Mouse (Mus musculus) hematopoietic stem cell, adult 5-6 weeks (primary cell): ENCODE data around the gene Stx5a. TPM values are rescaled to one million over a fixed set of nuclear protein-coding genes. Genes with fewer than 3 reads are reported as not detected.
"Not testable (repeated sequence)": the region's sequence is repeated elsewhere in the genome, so short reads cannot be mapped to it uniquely, and the experiment has no call there.

ENCODE experiments used
- ATAC-seq, 2 experiments: fragments of 125-278 bp in 1 of 2; replicated peaks in 1 of 2; 2 replicates each; pipeline ENCODE4 v1.8.0; 2016 to 2017; ENCODE audit warnings: inconsistent platforms in 2 of 2, mild to moderate bottlenecking in 2 of 2, moderate number of reproducible peaks in 2 of 2, low read depth in 1 of 2, moderate TSS enrichment in 1 of 2; ENCODE audit not compliant: low FRiP score in 2 of 2, poor library complexity in 2 of 2, severe bottlenecking in 2 of 2, insufficient read depth in 1 of 2, low TSS enrichment in 1 of 2
- total RNA-seq: library from RNA; stranded (forward); fragments of 172-1452, 232-1000 nt; gene quantifications from 2 replicates; pipeline ENCODE4 v1.2.3, GENCODE M21; 2017

Gene Stx5a
- total RNA-seq, 1 experiment from 2014 or later = 120 TPM

DNA sequence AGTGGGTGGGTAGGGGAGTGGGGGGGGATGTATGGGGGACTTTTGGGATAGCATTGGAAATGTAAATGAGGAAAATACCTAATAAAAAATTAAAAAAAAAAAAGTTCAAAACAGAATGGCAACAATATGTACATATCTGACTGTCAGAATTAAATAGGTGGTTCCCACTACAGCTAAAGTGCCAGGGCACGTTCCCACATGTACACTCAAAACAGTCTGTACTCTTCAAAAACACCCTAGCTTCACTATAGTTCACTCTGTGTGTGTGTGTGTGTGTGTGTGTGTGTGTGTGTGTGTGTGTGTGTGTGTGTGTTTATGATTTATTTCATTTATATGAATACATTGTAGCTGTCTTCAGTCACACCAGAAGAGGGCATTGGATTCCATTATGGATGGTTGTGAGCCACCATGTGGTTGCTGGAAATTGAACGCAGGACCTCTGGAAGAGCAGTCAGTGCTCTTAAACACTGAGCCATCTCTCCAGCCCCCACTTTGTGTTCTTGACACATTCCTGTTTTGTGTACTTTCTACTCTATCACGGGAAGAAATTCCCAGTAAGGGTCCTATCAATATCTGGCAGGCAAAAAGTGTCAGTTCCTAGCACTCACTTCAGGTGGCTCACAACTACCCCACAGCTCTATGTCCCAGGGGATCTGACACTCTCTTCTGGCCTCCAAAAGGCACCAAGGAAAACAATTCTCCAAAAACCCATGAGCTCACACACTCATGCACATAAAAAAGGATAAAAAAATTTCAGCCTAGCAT lies 12.7 kb upstream of the Stx5a start:
- not testable (repeated sequence) for ATAC-seq

DNA sequence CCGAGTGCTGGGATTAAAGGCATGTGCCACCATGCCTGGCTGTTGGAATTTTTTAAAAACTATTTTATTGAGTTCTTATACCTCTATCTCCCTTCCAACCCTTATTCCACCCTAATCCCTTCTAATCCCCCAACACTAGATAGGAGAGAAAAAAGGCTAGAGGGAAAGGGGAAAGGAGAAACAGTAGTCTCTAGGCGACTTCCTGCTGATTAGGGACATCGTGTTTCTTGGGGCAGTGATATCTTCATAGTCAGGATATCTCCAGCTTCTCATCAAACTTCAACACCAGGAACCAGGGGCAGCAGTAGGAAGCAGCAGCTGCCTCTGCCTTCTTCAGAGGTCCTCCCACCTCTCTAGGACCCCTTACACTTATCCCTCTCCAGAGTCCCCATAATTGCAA lies 6.9 kb upstream of the Stx5a start:
- no peak for ATAC-seq

DNA sequence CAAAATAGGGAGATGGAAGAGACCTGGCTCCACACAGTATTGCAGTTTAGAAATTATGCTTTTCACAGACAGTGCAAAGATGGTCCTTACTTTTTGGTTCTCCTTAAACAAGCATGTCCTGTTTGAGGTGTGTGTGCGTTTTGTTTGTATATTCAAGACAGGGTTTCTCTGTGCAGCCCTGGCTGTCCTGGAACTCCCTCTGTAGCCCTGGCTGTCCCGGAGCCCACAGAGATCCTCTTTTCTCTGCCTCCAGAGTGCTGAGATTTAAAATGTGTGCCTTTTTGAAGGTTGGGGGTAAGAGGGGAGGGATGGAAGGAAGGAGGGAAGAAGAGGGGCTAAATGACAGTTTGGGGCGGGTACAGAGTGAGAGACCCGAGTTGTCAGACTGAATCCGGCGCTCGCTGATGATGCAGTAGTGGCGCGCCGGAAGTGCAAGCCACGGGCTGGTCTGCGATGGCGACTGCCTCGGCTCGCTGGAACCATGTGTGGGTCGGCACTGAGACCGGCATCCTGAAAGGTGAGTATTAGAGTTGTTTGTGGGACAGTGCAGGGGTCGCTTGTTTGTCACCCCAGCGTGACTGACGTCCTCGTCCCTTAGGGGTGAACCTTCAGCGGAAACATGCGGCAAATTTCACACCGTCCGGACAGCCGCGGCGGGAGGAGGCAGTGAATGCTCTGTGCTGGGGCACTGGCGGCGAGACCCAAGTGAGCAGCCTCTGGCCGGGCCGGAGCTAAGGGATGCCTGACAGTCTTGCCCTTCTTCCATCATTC lies 5.6 kb upstream of the Stx5a start, which contains the start of gene Wdr74:
Gene Wdr74 (plus strand): TSS at position 439 of the 771 bp plus-strand sequence.
- ATAC-seq = peak; percentile 95 to 99

DNA sequence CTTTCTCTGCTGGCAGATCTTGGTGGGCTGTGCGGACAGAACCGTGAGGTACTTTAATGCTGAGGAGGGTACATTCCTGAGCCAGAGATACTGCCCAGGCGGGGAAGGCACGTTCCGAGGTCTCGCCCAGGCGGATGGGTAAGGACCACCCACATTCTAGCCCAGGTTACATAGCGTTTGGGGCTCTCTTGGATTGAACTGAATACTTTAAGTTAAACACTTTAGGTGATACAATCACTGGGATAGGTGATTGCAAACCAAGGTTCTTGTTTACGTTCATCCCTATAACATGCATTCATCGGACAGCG lies 5.1 kb upstream of the Stx5a start:
- ATAC-seq = peak in 1 of 2 experiments; percentile 17; a peak in 1 of 4 replicates

DNA sequence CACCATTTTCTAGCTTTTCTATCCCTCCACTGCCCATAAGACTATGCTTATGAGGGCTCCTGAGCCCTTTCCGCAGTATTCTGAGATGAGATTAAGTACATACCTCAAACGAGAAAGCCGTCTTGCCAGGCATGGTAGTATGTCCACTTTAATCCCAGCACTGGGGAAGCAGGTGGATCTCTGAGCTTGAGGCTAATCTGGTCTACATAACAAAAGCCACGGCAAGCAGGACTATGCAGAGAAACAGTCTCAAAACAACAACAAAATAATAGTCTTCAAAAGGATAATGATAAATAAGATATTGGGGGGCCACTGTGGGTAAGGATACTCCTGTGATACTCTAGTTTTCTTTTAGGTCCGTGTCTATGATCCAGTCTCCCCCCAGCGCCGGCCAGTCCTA lies 2.3 kb upstream of the Stx5a start:
- ATAC-seq = no peak

DNA sequence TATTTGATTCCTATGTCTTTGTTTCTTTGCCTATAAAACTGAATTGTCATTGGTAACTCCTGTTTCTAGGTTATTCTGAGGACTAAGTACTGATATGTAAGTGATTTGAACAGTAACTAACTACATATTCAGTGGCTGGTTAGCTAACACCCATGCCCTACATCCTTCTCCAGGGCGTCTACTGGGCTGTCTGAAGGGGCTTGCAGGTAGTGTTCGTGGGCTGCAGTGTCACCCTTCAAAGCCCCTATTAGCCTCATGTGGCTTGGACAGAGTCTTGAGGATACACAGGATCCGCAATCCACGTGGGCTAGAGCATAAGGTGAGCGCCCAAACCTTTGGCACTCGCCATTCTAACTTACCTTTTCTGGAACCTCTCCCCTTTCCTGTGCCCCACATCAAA lies 1.6 kb upstream of the Stx5a start:
- no peak for ATAC-seq

DNA sequence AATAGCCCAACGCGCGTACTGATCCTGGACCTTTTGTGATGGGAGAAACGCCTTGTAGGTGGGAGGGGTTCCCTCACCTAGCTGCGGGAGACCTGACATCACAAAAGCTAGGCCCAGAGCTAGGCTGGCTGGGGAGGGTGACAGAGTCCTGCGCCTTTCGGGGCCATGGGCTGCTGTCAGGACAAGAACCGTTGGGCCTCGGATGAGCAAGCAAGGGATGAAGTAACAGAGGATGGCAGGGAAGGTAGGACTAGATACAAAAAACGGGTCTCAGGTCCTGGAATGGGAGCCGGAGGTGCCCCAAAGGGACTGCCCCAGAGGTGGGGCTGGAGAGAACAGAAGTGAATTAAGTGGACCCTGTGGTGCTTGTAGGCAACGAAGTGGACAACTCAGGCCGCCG lies 610 bp upstream of the Stx5a start, which contains the start of gene 1700092M07Rik:
Gene 1700092M07Rik (plus strand): TSS at position 116 of the 400 bp plus-strand sequence.
- no peak for ATAC-seq

DNA sequence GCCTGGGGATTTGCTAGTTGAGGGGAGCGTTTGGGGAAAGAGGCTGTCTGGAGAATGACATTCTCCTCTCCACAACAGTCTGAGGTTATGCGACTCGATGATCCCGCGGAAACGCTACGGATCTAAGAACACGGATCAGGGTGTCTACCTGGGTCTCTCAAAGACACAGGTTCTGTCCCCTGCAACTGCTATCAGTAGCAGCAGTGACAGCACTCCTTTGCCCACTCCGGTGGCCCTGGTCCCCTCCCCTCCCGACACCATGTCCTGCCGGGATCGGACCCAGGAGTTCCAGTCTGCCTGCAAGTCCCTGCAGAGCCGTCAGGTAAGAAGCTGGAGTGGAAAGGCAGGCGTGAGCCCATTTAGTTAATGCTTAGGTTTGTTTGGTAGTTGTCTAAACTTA lies 963 bp downstream of the Stx5a start:
- no peak for ATAC-seq

DNA sequence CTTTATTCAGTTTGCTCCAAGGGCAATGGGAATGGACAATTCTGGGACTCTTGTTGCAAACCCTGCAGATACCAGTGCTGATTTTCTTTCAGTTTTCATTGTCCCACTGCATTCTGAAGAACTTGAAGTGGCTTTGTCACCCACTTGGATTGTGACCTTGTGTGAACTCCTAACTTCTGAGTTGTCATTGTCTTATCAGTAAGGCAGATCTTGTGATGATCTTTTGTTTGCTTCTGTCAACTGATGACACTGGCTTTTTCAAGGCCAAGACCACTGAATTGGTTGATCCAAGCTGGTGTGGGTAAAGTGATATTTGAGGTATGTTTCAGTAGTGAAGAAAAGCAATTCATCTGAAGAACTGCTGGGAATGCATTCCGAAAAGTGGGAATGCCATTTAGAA lies 4.2 kb downstream of the Stx5a start:
- ATAC-seq = no peak

DNA sequence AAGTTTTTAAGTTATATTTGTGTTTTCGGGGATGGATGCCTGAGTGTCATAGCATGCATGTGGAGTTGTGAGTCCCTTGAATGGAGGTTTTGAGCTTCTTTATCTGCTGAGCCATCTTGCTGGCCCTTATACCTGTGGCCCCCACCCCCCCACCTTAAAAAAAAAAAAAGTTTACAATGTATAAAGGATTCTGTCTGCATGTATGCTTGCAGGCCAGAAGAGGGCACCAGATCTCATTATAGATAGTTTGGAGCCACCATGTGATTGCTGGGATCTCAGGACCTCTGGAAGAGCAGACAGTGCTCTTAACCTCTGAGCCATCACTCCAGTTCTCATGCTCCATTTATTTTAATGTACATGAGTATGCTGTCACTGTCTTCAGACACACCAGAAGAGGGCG lies 6.2 kb downstream of the Stx5a start:
- ATAC-seq = no peak

DNA sequence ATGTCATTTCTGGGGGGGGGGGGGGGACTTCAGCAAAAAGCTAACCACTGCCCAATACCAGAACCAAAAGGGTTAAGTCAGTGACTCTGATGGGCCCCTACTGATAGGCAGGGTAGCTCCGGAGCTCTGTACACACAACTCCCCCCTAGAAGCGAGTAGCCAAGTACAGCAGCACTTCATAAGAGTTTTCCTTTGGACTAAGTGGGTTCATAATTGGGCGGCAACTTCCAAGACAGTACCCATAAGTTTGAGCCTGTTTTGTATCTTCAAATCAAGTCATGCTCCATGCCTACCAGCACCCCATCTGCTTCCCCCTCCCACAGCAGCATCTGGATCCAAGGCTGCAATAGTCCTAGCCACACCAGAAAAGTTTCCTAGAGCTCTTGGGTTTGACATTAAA lies 14.4 kb downstream of the Stx5a start:
- ATAC-seq = no peak

DNA sequence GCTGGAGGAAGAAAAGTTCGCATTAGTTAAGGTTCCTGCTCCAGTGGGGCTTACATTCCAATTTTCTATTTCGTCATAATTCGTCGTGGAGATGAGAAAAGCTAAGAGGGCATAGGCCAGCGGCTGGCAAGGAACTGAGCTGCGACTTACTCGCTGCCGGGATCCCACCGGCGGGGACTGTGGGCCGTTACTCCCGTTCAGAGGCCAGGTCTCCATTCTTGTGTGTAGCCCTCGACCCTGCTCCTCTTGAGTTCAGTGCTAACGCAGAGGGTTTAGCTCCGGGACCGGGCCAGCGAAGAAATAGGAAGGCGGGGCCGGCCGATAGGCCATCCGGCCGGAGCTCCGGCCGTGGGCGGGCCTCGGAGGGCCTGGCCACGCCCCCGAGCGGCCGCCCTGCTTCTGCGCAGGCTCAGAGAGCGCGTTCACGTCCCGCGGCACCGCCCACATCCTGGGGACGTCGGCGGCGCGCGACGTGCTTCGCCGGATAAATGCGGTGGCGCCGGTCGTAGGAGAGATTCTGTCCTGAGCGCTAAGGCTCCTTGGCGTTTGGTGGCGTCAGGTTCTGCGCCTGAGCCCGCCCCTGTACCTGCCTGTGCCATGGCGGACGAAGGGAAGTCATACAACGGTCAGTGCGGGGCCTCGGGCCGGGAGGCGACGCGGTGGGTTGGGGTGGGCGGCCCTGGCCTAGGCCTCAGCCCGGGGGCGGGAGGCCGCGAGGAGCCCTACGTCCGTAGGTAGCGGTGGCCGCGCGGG lies 15.6 kb downstream of the Stx5a start, which contains the start of gene Nxf1:
Gene Nxf1 (plus strand): TSS at position 439 of the 753 bp plus-strand sequence.
- ATAC-seq = peak; percentile 74 to 94

DNA sequence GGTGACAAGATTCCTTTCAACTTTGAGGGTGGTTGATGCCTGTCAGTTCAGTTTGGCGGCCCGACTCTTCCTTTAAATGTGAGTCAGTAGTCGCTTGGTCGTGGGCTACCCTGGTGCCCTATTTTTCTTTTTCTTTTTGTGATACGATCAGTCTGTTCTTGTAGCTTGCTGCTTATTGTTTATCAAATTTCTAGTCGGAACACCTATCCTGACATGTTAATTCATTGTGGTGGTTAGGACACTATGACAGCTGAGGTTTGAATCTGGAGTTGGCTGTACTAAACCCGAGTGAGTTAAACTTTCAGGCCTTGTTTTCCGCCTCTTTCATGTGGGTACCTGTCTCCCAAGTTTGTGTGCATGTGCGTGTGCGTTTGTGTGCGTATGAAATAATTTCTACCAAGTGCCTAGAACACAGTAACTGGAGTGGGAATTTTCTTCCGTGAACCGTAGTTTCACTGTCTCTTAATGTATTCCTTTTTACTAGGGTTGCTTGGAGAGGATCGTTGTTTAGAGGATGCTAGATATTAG lies 16.3 kb downstream of the Stx5a start:
- ATAC-seq = no peak

DNA sequence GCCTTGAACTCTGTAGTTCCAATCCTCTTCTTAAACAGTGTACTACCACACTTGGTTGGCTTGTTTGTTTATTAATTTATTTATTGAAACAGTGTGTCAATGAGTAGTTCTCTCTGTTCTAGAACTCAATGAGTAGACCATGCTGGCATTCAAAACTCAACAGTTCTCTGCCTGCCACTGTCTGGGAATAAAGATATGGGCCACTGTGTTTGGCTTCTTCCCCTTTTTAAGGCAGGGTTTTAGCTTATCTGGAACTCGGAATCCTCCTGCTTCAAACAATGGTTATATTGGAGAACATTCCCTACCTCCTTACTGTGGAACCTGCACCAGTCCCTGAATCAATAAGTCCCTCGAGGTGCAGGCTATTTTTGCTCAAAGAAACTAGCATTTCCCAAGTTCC lies 17.7 kb downstream of the Stx5a start:
- no peak for ATAC-seq

DNA sequence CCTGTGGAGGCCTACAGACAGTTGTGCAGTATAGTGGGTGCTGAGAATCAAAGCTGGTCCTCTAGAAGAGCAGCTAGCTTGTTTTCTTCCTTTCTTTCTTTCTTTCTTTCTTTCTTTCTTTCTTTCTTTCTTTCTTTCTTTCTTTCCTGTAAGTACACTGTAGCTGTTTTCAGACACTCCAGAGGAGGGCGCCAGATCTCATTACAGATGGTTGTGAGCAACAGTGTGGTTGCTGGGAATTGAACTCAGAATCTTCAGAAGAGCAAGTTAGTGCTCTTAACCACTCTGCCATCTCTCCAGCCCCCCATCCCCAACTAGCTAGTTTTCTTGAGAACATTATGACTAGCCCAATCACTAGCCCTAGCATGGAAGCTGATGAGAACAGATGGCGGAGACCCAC lies 19.5 kb downstream of the Stx5a start:
- ATAC-seq = no peak

DNA sequence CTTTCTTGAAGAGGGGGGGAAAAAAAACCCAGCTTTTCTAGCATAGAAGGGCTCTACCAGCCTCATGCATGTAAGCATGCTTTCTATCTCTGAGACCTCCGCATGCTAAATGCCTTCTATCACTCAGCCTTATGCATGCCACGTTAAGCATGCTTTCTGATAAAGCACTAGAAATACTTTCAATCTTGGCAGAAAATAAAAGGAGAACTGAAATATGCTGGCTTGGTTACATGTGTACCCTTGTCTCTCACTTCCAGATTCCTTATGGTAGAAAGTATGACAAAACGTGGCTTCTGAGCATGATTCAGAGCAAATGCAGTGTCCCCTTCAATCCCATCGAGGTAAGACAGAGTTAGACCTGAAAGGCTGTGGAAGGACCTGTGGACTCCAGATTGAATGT lies 22.1 kb downstream of the Stx5a start:
- ATAC-seq = no peak

DNA sequence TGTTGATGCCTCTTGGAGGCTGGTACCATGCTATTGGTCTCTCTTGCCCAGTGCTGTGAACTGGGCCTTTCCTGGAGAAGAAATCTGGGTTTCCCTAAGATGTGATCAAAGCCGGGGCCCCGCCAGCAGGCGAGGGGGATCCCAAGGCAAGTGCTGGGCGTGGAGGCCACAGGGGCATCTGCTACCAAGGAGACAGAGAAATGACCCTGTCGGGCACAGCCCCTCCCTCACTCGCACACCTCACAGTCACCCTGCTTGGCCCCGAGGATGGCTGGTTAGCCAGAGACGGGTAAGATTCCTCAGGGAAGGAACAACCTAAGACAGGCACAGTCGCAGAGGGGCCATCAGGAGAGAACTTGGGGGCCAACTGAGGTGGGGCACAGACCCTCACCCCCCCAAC lies 24.3 kb downstream of the Stx5a start:
- no peak for ATAC-seq
